Mouse (Mus musculus) ES-Bruce4 (cell line): Measurements from ENCODE around the gene Kmt5a. TPM values are rescaled to one million over a fixed set of nuclear protein-coding genes. Genes with fewer than 3 reads are reported as not detected.

Source experiments
- H3K27ac ChIP-seq: 2 replicates; pipeline ENCODE4 v1.5.1; 2012; ENCODE audit warnings: low read length, inconsistent platforms; ENCODE audit not compliant: insufficient read depth
- H3K27me3 ChIP-seq: 2 replicates; pipeline ENCODE4 v1.6.1; 2012; ENCODE audit warnings: mild to moderate bottlenecking, low read length, inconsistent platforms; ENCODE audit not compliant: control insufficient read depth, poor library complexity, insufficient read depth, severe bottlenecking
- H3K36me3 ChIP-seq: 2 replicates; pipeline ENCODE4 v1.6.1; 2012; ENCODE audit warnings: inconsistent platforms, mild to moderate bottlenecking, low read length, moderate library complexity; ENCODE audit not compliant: control insufficient read depth, poor library complexity, insufficient read depth, severe bottlenecking
- H3K4me1 ChIP-seq: one replicate; pipeline ENCODE4 v1.8.1; 2011; ENCODE audit warnings: low read length; ENCODE audit not compliant: control insufficient read depth, insufficient read depth
- H3K4me3 ChIP-seq: 2 replicates; pipeline ENCODE4 v1.5.1; 2011; ENCODE audit warnings: low read depth, mild to moderate bottlenecking, low read length
- H3K9ac ChIP-seq: 2 replicates; pipeline ENCODE4 v1.6.1; 2012; ENCODE audit warnings: low read depth, mild to moderate bottlenecking, inconsistent platforms; ENCODE audit not compliant: poor library complexity, severe bottlenecking
- H3K9me3 ChIP-seq: replicated peaks from 2 replicates; pipeline ENCODE4 v1.6.1; 2012; ENCODE audit warnings: mild to moderate bottlenecking, low read length, inconsistent platforms; ENCODE audit not compliant: control insufficient read depth, poor library complexity, insufficient read depth, severe bottlenecking
- CTCF ChIP-seq: IDR thresholded peaks from one replicate; pipeline ENCODE4 v1.8.1; 2011; ENCODE audit warnings: low read depth, low read length
- EP300 ChIP-seq: IDR thresholded peaks from 2 replicates; pipeline ENCODE4 v1.6.1; 2011; ENCODE audit warnings: low read depth, low read length; ENCODE audit not compliant: insufficient read depth
- POLR2A ChIP-seq: IDR thresholded peaks from one replicate; pipeline ENCODE4 v1.8.1; 2011; ENCODE audit warnings: low read length; ENCODE audit not compliant: insufficient read depth
- polyA plus RNA-seq: library from polyadenylated mRNA; stranded (reverse); fragments of >200 nt; gene quantifications from 2 replicates; pipeline ENCODE4 v1.2.4, GENCODE M21; 2011; ENCODE audit warnings: low read depth; ENCODE audit not compliant: missing spikeins, insufficient read depth, insufficient read length

Kmt5a gene
- polyA plus RNA-seq, 1 experiment = 187 TPM

GRCm38 (mm10) chr5:124470591-124471171 is 31.0 kb downstream of the Kmt5a start:
- H3K9me3 ChIP-seq = no peaks in the 10 kb centered on the region
- H3K4me1 ChIP-seq = no peaks in the 10 kb centered on the region
- no peak overlapping the region for H3K9ac ChIP-seq
- no peak overlapping the region for H3K27ac ChIP-seq
- TF ChIP-seq CTCF (no peak), POLR2A (no peak), EP300 (no peak)
- H3K4me3 ChIP-seq = no peak overlapping the region
- no peaks in the 10 kb centered on the region for H3K27me3 ChIP-seq
- H3K36me3 ChIP-seq = no peaks in the 10 kb centered on the region

- H3K4me1 ChIP-seq = no peaks in the 10 kb centered on the region
- H3K36me3 ChIP-seq = no peaks in the 10 kb centered on the region
- H3K9ac ChIP-seq = no peak overlapping the region; the same call in 1 of the 2 replicates
- H3K9me3 ChIP-seq = no peaks in the 10 kb centered on the region
- no peaks in the 10 kb centered on the region for H3K27me3 ChIP-seq
- H3K4me3 ChIP-seq = no peak overlapping the region
- no peak for TF ChIP-seq EP300
- TF ChIP-seq POLR2A = no peak
- no peak for TF ChIP-seq CTCF
- H3K27ac ChIP-seq = peak overlapping the region; percentile 57
Measured at GRCm38 (mm10) chr5:124478873-124479204, 39.1 kb downstream of the Kmt5a start.

DNA sequence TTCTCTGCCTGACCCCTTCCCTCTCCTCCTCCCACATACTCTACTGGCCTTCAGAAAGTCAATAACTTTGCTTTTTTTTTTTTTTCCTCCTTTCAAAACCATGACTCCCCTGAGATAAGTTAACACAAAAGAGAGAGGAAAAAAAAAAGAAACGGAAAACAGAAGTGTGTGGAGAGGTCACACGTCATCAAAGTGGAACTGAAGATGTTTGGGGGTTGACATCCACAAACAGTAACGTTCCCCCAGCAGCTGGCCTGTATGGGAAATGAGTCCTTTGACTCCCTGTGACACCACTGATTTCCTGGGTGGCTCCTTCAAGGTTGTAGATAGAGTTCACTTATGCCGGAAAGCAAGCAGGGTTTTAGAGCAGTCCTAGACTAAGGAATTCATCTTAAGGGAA is 40.4 kb downstream of the Kmt5a start:
- H3K36me3 ChIP-seq = no peaks in the 10 kb centered on the region
- H3K27me3 ChIP-seq = no peaks in the 10 kb centered on the region
- H3K4me1 ChIP-seq = peaks cover 2% of the 10 kb centered on the region
- no peak overlapping the region for H3K27ac ChIP-seq
- TF ChIP-seq EP300 (no peak), CTCF (no peak), POLR2A (no peak)
- no peaks in the 10 kb centered on the region for H3K9me3 ChIP-seq
- H3K4me3 ChIP-seq = no peak overlapping the region
- H3K9ac ChIP-seq = no peak overlapping the region

DNA sequence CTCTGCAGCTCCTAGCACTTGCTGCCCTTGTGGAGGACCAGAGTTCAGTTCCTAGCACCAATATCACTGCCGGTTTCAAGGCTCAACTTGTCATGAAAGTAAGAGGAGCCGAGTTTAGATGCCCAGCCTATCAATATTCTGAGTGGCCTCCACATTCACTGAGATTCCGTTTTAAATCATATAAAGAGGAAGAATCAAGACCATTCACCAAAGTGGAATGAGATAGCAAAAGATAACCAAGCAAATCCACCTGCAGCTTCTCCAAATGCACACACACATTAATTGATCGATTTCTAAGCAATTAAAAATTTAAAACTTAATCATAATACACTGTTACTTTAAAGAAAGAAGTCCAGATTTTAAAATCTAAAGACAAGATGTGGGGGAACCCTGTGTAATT is 42.0 kb downstream of the Kmt5a start:
- TF ChIP-seq EP300 = no peak
- TF ChIP-seq POLR2A = no peak
- no peaks in the 10 kb centered on the region for H3K9me3 ChIP-seq

DNA sequence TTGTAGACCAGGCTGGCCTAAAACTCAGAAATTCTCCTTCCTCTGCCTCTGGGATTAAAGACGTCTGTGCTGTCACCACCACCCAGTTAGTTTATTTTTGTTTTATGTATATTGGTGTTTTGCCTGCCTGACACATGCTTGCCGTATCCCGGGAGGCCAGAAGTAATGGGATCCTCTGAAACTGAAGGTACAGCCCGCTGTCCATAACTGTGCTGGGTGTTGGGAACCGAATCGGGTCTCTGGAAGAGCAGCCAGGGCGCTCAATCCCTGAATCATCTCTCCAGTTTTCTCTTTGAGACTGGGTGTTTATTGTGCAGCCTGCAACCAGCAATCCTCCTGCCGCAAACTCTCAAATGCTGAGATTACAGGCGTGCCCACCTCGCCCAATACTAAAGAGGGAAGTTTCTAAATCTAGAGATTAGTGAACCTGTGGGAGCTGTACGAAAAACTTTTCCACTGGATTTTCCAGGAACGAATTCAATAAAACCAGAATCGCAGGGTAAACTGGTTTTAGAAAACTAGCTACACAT is 42.8 kb downstream of the Kmt5a start:
- Histone ChIP-seq H3K9me3 (no peaks in the 10 kb centered on the region), H3K27me3 (no peaks in the 10 kb centered on the region), H3K4me3 (peak overlapping the region; percentile 100), H3K4me1 (peaks cover 2% of the 10 kb centered on the region), H3K9ac (peak overlapping the region; percentile 95), H3K36me3 (no peaks in the 10 kb centered on the region), H3K27ac (peak overlapping the region; percentile 97)
- TF ChIP-seq POLR2A (no peak), CTCF (no peak), EP300 (no peak)

More for the DNA sequence above, 42.0 kb downstream of the Kmt5a start:
- H3K4me3 ChIP-seq = no peak overlapping the region
- no peaks in the 10 kb centered on the region for H3K36me3 ChIP-seq
- no peak overlapping the region for H3K9ac ChIP-seq
- H3K27ac ChIP-seq = 0 out of 2 replicates have a peak overlapping the region, but pooled peaks have one; percentile 9
- peaks cover 2% of the 10 kb centered on the region for H3K4me1 ChIP-seq
- H3K27me3 ChIP-seq = no peaks in the 10 kb centered on the region

DNA sequence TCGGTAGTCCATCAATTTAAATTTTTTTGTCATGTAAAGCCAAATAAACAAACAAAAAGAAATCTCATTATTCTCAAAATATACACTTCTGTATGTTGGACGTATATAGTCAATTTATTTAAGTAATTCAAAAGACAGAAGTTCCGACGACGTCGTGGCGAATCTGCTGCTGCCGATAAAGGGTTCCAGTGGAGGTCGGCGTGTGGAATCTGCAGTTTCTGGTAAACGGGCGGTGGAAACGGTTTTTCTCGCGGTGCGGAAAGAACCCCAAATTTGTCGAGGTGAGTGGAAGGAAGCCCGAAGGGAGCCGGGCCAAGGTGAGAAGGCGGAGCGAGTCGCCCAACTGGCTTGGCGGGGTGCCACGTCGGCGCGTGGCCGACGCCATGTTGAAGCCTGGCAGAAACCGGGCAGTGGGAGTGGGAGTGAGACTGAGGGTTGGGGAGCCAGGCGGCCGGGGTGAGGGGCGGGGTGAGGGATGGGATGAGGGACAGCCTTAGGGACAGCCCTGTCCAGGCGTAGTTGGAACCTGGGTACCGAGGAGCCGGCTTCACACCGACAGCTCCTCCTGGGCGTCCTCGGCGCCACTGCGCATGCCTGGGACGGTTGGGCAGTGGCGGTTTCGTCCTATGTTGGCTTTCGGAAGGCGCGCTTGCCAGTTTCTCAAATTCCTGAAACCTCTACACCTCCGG is 43.4 kb downstream of the Kmt5a start, which contains the start of gene Snrnp35:
Gene Snrnp35 (plus strand): TSS at position 169 of the 689 bp plus-strand sequence.
- H3K9ac ChIP-seq = peak within 1 kb of the TSS; percentile 95
- no peak for TF ChIP-seq EP300
- no peak for TF ChIP-seq POLR2A
- no peak for TF ChIP-seq CTCF
- H3K27ac ChIP-seq = peak within 1 kb of the TSS; percentile 97
- peak within 1 kb of the TSS; percentile 100 for H3K4me3 ChIP-seq
- no peaks in the 10 kb centered on the region for H3K9me3 ChIP-seq
- no peaks in the 10 kb centered on the region for H3K36me3 ChIP-seq
- H3K27me3 ChIP-seq = no peaks in the 10 kb centered on the region
- H3K4me1 ChIP-seq = peaks cover 2% of the 10 kb centered on the region
